Mouse (Mus musculus): ENCODE measurements around the gene Mcee. TPM values are rescaled to one million over a fixed set of nuclear protein-coding genes. Genes with fewer than 3 reads are reported as not detected.
A peak's percentile ranks its signal among the peaks of the same experiment; 100 is the strongest.

Mcee gene
- polyA plus RNA-seq, 1 experiment from 2014 or later: 38.6 TPM

GRCm38 (mm10) chr7:64371940-64372878 lies 20.2 kb upstream of the Mcee start:
- H3K4me3 ChIP-seq: no peak overlapping the region

DNA sequence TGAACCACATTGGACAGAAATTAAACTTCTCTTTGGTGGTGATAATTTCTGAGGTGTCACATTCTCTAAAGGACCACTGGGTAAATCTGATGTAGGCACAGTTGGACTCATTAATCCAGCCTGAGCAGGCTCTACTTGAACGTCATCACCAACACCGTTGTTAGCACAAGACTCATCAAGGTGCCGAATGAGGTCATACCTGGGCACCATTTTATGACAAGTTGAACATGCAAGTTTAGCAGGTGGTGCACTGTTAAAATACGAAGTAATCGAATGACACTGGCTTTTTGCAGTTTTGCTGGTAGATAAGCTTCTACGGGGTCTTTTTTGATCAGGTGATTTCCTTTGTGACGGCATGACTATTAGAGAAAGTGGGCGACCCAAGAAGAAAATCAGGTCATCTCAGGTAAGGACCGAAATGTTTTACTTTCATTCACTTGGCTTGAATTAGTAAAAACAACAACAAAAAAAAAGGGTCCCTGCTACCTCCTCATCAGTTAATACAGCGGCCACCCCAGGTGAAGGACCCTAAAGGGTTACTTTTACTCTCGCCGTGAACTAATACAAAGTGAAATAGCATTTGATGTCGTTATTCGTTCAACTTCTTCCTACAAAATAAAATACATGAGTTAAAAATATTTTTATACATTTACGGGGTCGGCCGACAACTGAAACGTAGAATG lies 19.1 kb upstream of the Mcee start:
- DNase-seq (ENCODE audit: low spot score): no peak
- Histone ChIP-seq H3K36me3 (peaks cover 59% of the 10 kb centered on the region), H3K9me3 (no peaks in the 10 kb centered on the region), H3K4me3 (peak overlapping the region; percentile 69), H3K27me3 (ENCODE audit: insufficient read depth, poor library complexity, severe bottlenecking) (no peaks in the 10 kb centered on the region), H3K27ac (peak overlapping the region; percentile 93), H3K4me1 (replicated peaks) (peaks cover 17% of the 10 kb centered on the region)
- WGBS: 19% methylated on average over 18 of the region's 18 CpGs

More at GRCm38 (mm10) chr7:64371940-64372878, 20.2 kb upstream of the Mcee start:
- Histone ChIP-seq H3K4me1 (replicated peaks) (peaks cover 17% of the 10 kb centered on the region), H3K36me3 (peaks cover 58% of the 10 kb centered on the region), H3K27me3 (ENCODE audit: insufficient read depth, poor library complexity, severe bottlenecking) (no peaks in the 10 kb centered on the region), H3K9me3 (no peaks in the 10 kb centered on the region), H3K27ac (no peak overlapping the region)
- DNase-seq (ENCODE audit: low spot score): no peak
- WGBS: 89% methylated on average over 23 of the region's 23 CpGs

DNA sequence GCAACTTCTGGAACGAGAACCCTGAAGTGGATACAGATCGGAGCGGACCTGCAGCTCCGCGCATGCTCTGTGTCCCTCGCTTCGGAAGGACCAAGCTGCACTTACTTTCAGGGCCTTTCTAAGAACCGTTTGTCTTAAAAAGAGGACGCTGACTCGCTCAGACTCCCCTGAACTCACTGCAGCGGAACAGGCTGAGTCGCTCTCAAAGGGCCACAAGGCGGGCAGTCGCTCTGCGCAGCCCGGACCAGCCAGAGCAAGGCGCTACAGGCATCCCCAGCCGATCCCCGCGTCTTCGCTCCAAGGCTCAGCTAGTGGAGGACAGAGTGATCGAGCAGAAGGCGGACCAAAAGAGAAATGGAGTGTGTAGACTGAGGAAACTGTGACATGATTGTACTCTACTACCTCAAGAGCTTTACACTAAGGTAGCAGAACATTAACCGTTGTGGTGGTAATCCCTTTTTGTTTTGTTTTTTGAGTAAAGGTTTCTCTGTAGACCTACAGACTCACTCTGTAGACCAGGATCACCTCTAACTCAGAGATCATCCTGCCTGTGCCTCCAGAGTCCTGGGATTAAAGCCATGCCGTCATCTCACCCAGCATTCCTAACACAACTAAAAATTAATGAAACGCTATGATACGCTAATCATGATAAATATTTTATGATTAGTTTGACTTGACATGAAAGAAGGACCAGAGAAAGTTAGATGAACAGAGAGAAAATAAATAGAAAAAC lies 18.4 kb upstream of the Mcee start, which contains the start of gene Fan1:
Gene Fan1, minus strand, starts transcription at position 266 of the 733 bp plus-strand sequence.
- Histone ChIP-seq H3K27me3 (ENCODE audit: insufficient read depth, poor library complexity, severe bottlenecking) (no peaks in the 10 kb centered on the region), H3K27ac (peak within 1 kb of the TSS; percentile 93), H3K4me3 (peak within 1 kb of the TSS; percentile 69), H3K9me3 (no peaks in the 10 kb centered on the region), H3K4me1 (replicated peaks) (peaks cover 17% of the 10 kb centered on the region), H3K36me3 (peaks cover 59% of the 10 kb centered on the region)
- DNase-seq (ENCODE audit: low spot score): peak; percentile 90
- WGBS: 6% methylated on average over 27 of the region's 27 CpGs

- Histone ChIP-seq H3K27ac (peak overlapping the region; percentile 91), H3K27me3 (ENCODE audit: insufficient read depth, poor library complexity, severe bottlenecking) (no peaks in the 10 kb centered on the region), H3K4me1 (replicated peaks) (peaks cover 23% of the 10 kb centered on the region), H3K36me3 (peaks cover 33% of the 10 kb centered on the region), H3K4me3 (peak overlapping the region; percentile 81), H3K9me3 (no peaks in the 10 kb centered on the region)
- DNase-seq (ENCODE audit: low spot score): peak; percentile 22
- 4% methylated on average over 8 of the region's 8 CpGs for WGBS
Observed at GRCm38 (mm10) chr7:64391479-64391878, 928 bp upstream of the Mcee start.

DNA sequence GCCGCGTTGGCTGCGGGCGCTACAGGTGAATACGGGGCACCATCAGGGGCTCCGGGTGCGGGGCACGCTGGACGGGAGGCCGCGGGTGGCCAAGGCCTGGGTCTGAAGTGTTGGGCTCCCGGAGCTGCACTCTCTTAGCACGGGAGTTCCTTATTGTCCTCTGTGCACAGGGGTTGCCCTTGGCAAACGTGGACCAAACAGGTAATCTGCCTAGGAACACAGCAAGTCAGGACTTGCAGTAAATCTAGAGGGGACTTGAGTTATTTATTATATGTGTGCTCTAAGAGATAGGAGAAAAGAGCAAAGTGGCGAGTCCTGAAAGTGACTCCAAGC lies 378 bp downstream of the Mcee start:
- no peak for DNase-seq (ENCODE audit: low spot score)
- H3K4me3 ChIP-seq: peak overlapping the region; percentile 81
- peaks cover 20% of the 10 kb centered on the region for H3K36me3 ChIP-seq
- 3% methylated on average over 15 of the region's 15 CpGs for WGBS
- H3K9me3 ChIP-seq: no peaks in the 10 kb centered on the region
- no peaks in the 10 kb centered on the region for H3K27me3 ChIP-seq (ENCODE audit: insufficient read depth, poor library complexity, severe bottlenecking)
- peaks cover 23% of the 10 kb centered on the region for H3K4me1 ChIP-seq (replicated peaks)
- peak overlapping the region; percentile 91 for H3K27ac ChIP-seq

- Histone ChIP-seq H3K36me3 (0 out of 2 replicates have a peak, but pooled peaks cover 3% of the 10 kb centered on the region), H3K27me3 (ENCODE audit: insufficient read depth, poor library complexity, severe bottlenecking) (no peaks in the 10 kb centered on the region), H3K9me3 (no peaks in the 10 kb centered on the region), H3K4me1 (replicated peaks) (no peaks in the 10 kb centered on the region), H3K4me3 (no peak overlapping the region), H3K27ac (no peak overlapping the region)
- DNase-seq (ENCODE audit: low spot score): no peak
- WGBS: 92% methylated on average over 1 of the region's 1 CpGs
Observed at GRCm38 (mm10) chr7:64400725-64401124, 8.3 kb downstream of the Mcee start.

- 89% methylated on average over 4 of the region's 4 CpGs for WGBS
- 0 out of 2 replicates have a peak, but pooled peaks cover 3% of the 10 kb centered on the region for H3K36me3 ChIP-seq
- H3K27ac ChIP-seq: no peak overlapping the region
- no peak for DNase-seq (ENCODE audit: low spot score)
- H3K27me3 ChIP-seq (ENCODE audit: insufficient read depth, poor library complexity, severe bottlenecking): no peaks in the 10 kb centered on the region
- H3K4me3 ChIP-seq: no peak overlapping the region
- no peaks in the 10 kb centered on the region for H3K9me3 ChIP-seq
- no peaks in the 10 kb centered on the region for H3K4me1 ChIP-seq (replicated peaks)
Observed at GRCm38 (mm10) chr7:64402452-64402851, 10.0 kb downstream of the Mcee start.

GRCm38 (mm10) chr7:64403989-64404388 lies 11.6 kb downstream of the Mcee start:
- H3K4me3 ChIP-seq: no peak overlapping the region
- 93% methylated on average over 8 of the region's 8 CpGs for WGBS
- H3K4me1 ChIP-seq (replicated peaks): no peaks in the 10 kb centered on the region
- no peak for DNase-seq (ENCODE audit: low spot score)
- H3K27me3 ChIP-seq (ENCODE audit: insufficient read depth, poor library complexity, severe bottlenecking): no peaks in the 10 kb centered on the region
- no peaks in the 10 kb centered on the region for H3K9me3 ChIP-seq
- 0 out of 2 replicates have a peak, but pooled peaks cover 3% of the 10 kb centered on the region for H3K36me3 ChIP-seq
- no peak overlapping the region for H3K27ac ChIP-seq

GRCm38 (mm10) chr7:64424861-64425260 lies 32.5 kb downstream of the Mcee start:
- H3K27ac ChIP-seq: no peak overlapping the region
- no peak overlapping the region for H3K4me3 ChIP-seq
- no peaks in the 10 kb centered on the region for H3K27me3 ChIP-seq (ENCODE audit: insufficient read depth, poor library complexity, severe bottlenecking)
- DNase-seq (ENCODE audit: low spot score): no peak
- no peaks in the 10 kb centered on the region for H3K9me3 ChIP-seq
- H3K36me3 ChIP-seq: no peaks in the 10 kb centered on the region
- 65% methylated on average over 5 of the region's 5 CpGs for WGBS
- H3K4me1 ChIP-seq (replicated peaks): no peaks in the 10 kb centered on the region

DNA sequence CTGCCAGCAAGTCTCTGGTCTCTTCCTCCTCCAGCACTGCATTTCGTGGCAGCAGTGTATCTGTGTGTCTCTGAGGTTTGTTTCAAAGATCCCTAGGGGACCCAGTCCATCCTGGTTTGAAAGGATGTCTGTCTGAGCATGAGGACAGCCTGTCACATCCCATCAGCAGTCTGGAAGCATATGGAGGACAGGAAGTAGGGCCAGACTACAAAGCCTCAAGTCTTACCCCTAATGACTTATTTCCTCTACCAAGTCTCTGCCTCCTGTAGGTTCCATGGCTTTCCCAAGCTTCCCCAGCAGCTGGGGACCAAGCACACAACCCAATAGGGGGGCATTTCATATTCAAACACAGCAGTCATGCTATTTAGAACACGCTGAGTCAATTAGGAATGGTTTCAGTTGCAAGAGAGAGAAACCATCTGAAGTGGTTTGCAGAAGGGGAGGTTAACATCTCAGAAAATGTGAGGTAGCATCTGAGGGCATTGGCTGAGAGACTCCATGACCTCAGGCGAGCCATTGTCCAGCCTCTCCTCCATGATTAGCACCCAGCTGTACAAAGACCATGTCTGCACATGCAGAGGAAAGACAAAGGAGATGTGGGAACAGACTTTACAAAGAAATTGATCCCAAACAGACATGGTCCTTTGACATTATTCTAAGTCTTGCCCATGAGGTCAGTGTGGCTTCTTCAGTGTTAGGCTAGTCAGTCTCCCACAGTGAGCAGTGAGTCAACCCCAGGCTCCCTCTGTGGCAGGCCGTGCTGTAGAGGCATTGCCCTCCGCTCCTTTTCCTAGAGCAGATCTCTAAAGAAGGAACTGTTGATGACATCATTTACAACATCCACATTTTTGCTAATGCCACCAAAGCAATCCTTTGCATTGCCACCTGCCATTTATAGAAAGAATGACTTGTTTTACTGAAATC lies 47.5 kb downstream of the Mcee start:
- no peaks in the 10 kb centered on the region for H3K36me3 ChIP-seq
- H3K27me3 ChIP-seq (ENCODE audit: insufficient read depth, poor library complexity, severe bottlenecking): 0 out of 2 replicates have a peak, but pooled peaks cover 3% of the 10 kb centered on the region
- H3K9me3 ChIP-seq: no peaks in the 10 kb centered on the region
- WGBS: 37% methylated on average over 5 of the region's 5 CpGs
- H3K4me1 ChIP-seq (replicated peaks): peaks cover 18% of the 10 kb centered on the region
- no peak overlapping the region for H3K4me3 ChIP-seq
- H3K27ac ChIP-seq: peak overlapping the region; percentile 62
- peak; percentile 38 for DNase-seq (ENCODE audit: low spot score)

DNA sequence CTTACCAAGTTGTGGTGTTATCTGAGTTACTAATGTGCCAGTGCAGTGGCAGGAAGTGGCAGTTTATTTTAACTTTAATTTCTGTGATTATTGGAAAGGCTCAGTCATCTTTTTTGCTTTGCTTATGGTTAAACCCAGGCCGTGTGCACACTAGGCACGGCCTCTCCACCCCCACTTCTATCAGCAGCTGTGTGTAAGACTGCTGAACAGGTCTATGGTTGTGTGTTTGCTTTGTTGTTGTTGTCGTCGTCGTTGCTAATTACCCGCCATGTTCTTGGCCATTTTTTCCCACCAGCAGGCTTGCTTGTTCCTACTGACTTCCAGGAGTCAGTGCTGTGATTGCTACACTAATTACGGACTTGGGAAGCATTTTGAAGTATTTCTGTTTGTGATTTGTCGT lies 48.1 kb downstream of the Mcee start:
- no peak overlapping the region for H3K4me3 ChIP-seq
- no peaks in the 10 kb centered on the region for H3K9me3 ChIP-seq
- WGBS: 78% methylated on average over 8 of the region's 8 CpGs
- H3K27ac ChIP-seq: peak overlapping the region; percentile 62; the same call in 1 of the 2 replicates
- no peaks in the 10 kb centered on the region for H3K36me3 ChIP-seq
- peaks cover 18% of the 10 kb centered on the region for H3K4me1 ChIP-seq (replicated peaks)
- no peak for DNase-seq (ENCODE audit: low spot score)
- H3K27me3 ChIP-seq (ENCODE audit: insufficient read depth, poor library complexity, severe bottlenecking): 0 out of 2 replicates have a peak, but pooled peaks cover 3% of the 10 kb centered on the region

GRCm38 (mm10) chr7:64450631-64451030 lies 58.2 kb downstream of the Mcee start:
- Histone ChIP-seq H3K4me3 (no peak overlapping the region), H3K27me3 (ENCODE audit: insufficient read depth, poor library complexity, severe bottlenecking) (no peaks in the 10 kb centered on the region), H3K4me1 (replicated peaks) (peaks cover 8% of the 10 kb centered on the region), H3K27ac (peak overlapping the region; percentile 40; the same call in 1 of the 2 replicates), H3K9me3 (no peaks in the 10 kb centered on the region), H3K36me3 (no peaks in the 10 kb centered on the region)
- WGBS: 88% methylated on average over 13 of the region's 13 CpGs
- DNase-seq (ENCODE audit: low spot score): no peak

Data from hindbrain, embryonic 10.5 days (tissue).